Mouse (Mus musculus) adipocyte (in vitro differentiated cells): ENCODE measurements around the gene Spast.
"Not testable (repeated sequence)": the region's sequence is repeated elsewhere in the genome, so short reads cannot be mapped to it uniquely, and the experiment has no call there.

ENCODE experiments used
- DNase-seq: peaks from one replicate; pipeline ENCODE4 v3.0.0-alpha.2; 2016; ENCODE audit warnings: low spot score

Gene Spast

GRCm38 (mm10) chr17:74338937-74339804, at the start of gene Spast:
Gene Spast (plus strand): TSS chr17:74338987.
- peak; percentile 75 for DNase-seq

- no peak for DNase-seq
Measured at GRCm38 (mm10) chr17:74290198-74290597, 48.6 kb upstream of the Spast start.

- no peak for DNase-seq
Measured at GRCm38 (mm10) chr17:74290869-74291268, 47.9 kb upstream of the Spast start.

GRCm38 (mm10) chr17:74291640-74292361, 47.0 kb upstream of the Spast start:
- DNase-seq, result no peak

- DNase-seq, result peak; percentile 54
Measured at GRCm38 (mm10) chr17:74293687-74294425, 44.9 kb upstream of the Spast start.

- DNase-seq, result peak; percentile 86
Measured at GRCm38 (mm10) chr17:74294426-74295025, 44.3 kb upstream of the Spast start.

GRCm38 (mm10) chr17:74295026-74295970, 43.5 kb upstream of the Spast start, which contains the start of gene Memo1:
Gene Memo1 (minus strand): TSS chr17:74295521.
- peak; percentile 84 for DNase-seq

- DNase-seq, result peak; percentile 66
Measured at GRCm38 (mm10) chr17:74296076-74296823, 42.5 kb upstream of the Spast start.

GRCm38 (mm10) chr17:74296991-74297390, 41.8 kb upstream of the Spast start:
- DNase-seq, result not testable (repeated sequence)

GRCm38 (mm10) chr17:74300089-74300488, 38.7 kb upstream of the Spast start:
- DNase-seq, result no peak

GRCm38 (mm10) chr17:74304060-74304459, 34.7 kb upstream of the Spast start:
- DNase-seq, result no peak

GRCm38 (mm10) chr17:74305616-74306015, 33.2 kb upstream of the Spast start:
- DNase-seq, result no peak

- DNase-seq, result no peak
Measured at GRCm38 (mm10) chr17:74306021-74306420, 32.8 kb upstream of the Spast start.

- no peak for DNase-seq
Measured at GRCm38 (mm10) chr17:74315445-74316308, 23.1 kb upstream of the Spast start.

- peak; percentile 85 for DNase-seq
Measured at GRCm38 (mm10) chr17:74316309-74316863, 22.4 kb upstream of the Spast start.

GRCm38 (mm10) chr17:74318721-74319120, 20.1 kb upstream of the Spast start:
- DNase-seq, result no peak

- no peak for DNase-seq
Measured at GRCm38 (mm10) chr17:74322400-74323054, 16.3 kb upstream of the Spast start.

GRCm38 (mm10) chr17:74323844-74324243, 14.9 kb upstream of the Spast start, which contains the start of gene Dpy30:
Gene Dpy30 (minus strand): TSS chr17:74323944.
- DNase-seq, result no peak
